Mouse (Mus musculus): ENCODE measurements around the gene Dennd1b. TPM values are rescaled to one million over a fixed set of nuclear protein-coding genes. Genes with fewer than 3 reads are reported as not detected.

The Dennd1b gene
- total RNA-seq, 1 experiment = 17.6 TPM

GRCm38 (mm10) chr1:139224309-139224949 is 261.2 kb downstream of the Dennd1b start:
- H3K4me1 ChIP-seq (ENCODE audit: control insufficient read depth in 2 of 2, insufficient read depth in 2 of 2, low read length in 2 of 2, poor library complexity in 1 of 2) = no peaks in the 10 kb centered on the region
- in situ Hi-C loops (cut with MboI; ENCODE audit: low sequenced_read_pairs in 2 of 2, unreplicated experiment in 2 of 2) = no loop called here
- H3K9ac ChIP-seq (ENCODE audit: insufficient read depth, low read depth, low read length, poor library complexity, severe bottlenecking) = no peak overlapping the region
- no peaks in the 10 kb centered on the region for H3K36me3 ChIP-seq (ENCODE audit: control insufficient read depth, insufficient read depth, low read length, poor library complexity, severe bottlenecking)
- no peaks in the 10 kb centered on the region for H3K9me3 ChIP-seq (ENCODE audit: control insufficient read depth, insufficient read depth, low read depth, low read length)
- TF ChIP-seq ZC3H11A (IDR thresholded peaks at IDR 0.05; ENCODE audit: borderline replicate concordance, low read depth, low read length) (no peak), HCFC1 (IDR thresholded peaks at IDR 0.05; ENCODE audit: borderline replicate concordance, insufficient read depth, low read length) (no peak)
- no peak for DNase-seq (ENCODE audit: low read depth, low spot score)
- H3K27ac ChIP-seq (ENCODE audit: insufficient read depth, low read depth, low read length, poor library complexity, severe bottlenecking) = no peak overlapping the region
- H3K4me3 ChIP-seq (ENCODE audit: insufficient read depth in 1 of 2, low read depth in 1 of 2, low read length in 2 of 2, poor library complexity in 1 of 2, severe bottlenecking in 1 of 2) = no peak overlapping the region

Other genes with a start within 250 kb of the Dennd1b start
- 0.40 TPM in 1 of 2 replicates, not detected in the other for gene Lhx9, start 114.9 kb upstream of the Dennd1b start, total RNA-seq (2012; rRNA removed)
- gene 2310009B15Rik, start 106.6 kb upstream of the Dennd1b start, total RNA-seq (2012; rRNA removed) = 19.9 and 20.0 TPM in 2 replicates

Measured in ES-E14 (cell line).